In genomic region chr12:108529214-108529613, GRCm38 (mm10) we compare ENCODE assay signal across 9 mouse cellular contexts. TPM values are rescaled to one million over a fixed set of nuclear protein-coding genes. Genes with fewer than 3 reads are reported as not detected.
A peak's percentile ranks its signal among the peaks of the same experiment; 100 is the strongest.
DNase-seq lines count a peak whose midpoint lies in the region; ATAC-seq and TF ChIP-seq lines count a peak whose summit lies in the region.
"Had no signal": no experiment of that assay in that cellular context is flagged by ENCODE, and none has a peak within 500 bp of the region (broad histone marks: within the 10 kb centered on the region; RNA-seq: fewer than 3 reads in every experiment).

No protein-coding gene starts in this region.

- peak; percentile 31 for DNase-seq in kidney, adult 2 months
- DNase-seq in MEL (ENCODE audit: low read depth, low spot score) = peak; percentile 22
- DNase-seq in cerebellum, postnatal 36 days = peak; percentile 49 to 52
- DNase-seq in liver, embryonic 11.5 days (ENCODE audit: low spot score) = peak; percentile 51
- DNase-seq in right cerebral cortex, postnatal 14 days = peak; percentile 69
- no peak for DNase-seq in urinary bladder, adult 18-20 months (ENCODE audit: low spot score in 2 of 2)

- H3K27me3 ChIP-seq in kidney, adult 2 months (replicated peaks; ENCODE audit: control insufficient read depth, insufficient read depth, low read length) = no peaks in the 10 kb centered on the region
- H3K27me3 ChIP-seq in kidney, embryonic 16.5 days (ENCODE audit: insufficient read depth, low read length) = no peaks in the 10 kb centered on the region
- H3K27me3 ChIP-seq in MEL (ENCODE audit: control insufficient read depth in 1 of 2, insufficient read depth in 2 of 2, low read length in 2 of 2) = no peaks in the 10 kb centered on the region
- H3K27me3 ChIP-seq in hindbrain, embryonic 15.5 days = no peaks in the 10 kb centered on the region
- no peaks in the 10 kb centered on the region for H3K27me3 ChIP-seq in liver, embryonic 11.5 days (replicated peaks; ENCODE audit: control insufficient read depth, insufficient read depth, low read length)

- no peak overlapping the region for H3K27ac ChIP-seq in kidney, adult 2 months (ENCODE audit: insufficient read depth, low read depth, low read length)
- H3K27ac ChIP-seq in kidney, embryonic 16.5 days (ENCODE audit: low read length) = no peak overlapping the region
- H3K27ac ChIP-seq in MEL (ENCODE audit: control insufficient read depth, low read depth, low read length) = no peak overlapping the region
- no peak overlapping the region for H3K27ac ChIP-seq in hindbrain, embryonic 15.5 days (replicated peaks)
- no peak overlapping the region for H3K27ac ChIP-seq in liver, embryonic 11.5 days (ENCODE audit: low read depth, low read length)

- no peaks in the 10 kb centered on the region for H3K36me3 ChIP-seq in kidney, adult 2 months (ENCODE audit: control insufficient read depth, insufficient read depth, low read length)
- no peaks in the 10 kb centered on the region for H3K36me3 ChIP-seq in kidney, embryonic 16.5 days (ENCODE audit: insufficient read depth, low read length)
- H3K36me3 ChIP-seq in MEL (ENCODE audit: control insufficient read depth in 1 of 2, insufficient read depth in 2 of 2, low read length in 2 of 2) = no peaks in the 10 kb centered on the region
- peaks cover 7% of the 10 kb centered on the region for H3K36me3 ChIP-seq in hindbrain, embryonic 15.5 days
- no peaks in the 10 kb centered on the region for H3K36me3 ChIP-seq in liver, embryonic 11.5 days (ENCODE audit: control insufficient read depth, insufficient read depth, low read length)

- H3K4me3 ChIP-seq in kidney, adult 2 months (ENCODE audit: insufficient read depth, low read depth, low read length) = no peak overlapping the region
- no peak overlapping the region for H3K4me3 ChIP-seq in kidney, embryonic 16.5 days (ENCODE audit: low read length)
- no peak overlapping the region for H3K4me3 ChIP-seq in MEL (ENCODE audit: control insufficient read depth in 1 of 2, insufficient read depth in 1 of 2, low read depth in 2 of 2, low read length in 2 of 2)
- no peak overlapping the region for H3K4me3 ChIP-seq in hindbrain, embryonic 15.5 days
- no peak overlapping the region for H3K4me3 ChIP-seq in liver, embryonic 11.5 days (ENCODE audit: low read depth, low read length)
- H3K4me3 ChIP-seq: megakaryocyte, embryonic 14.5 days had no signal

- no peaks in the 10 kb centered on the region for H3K79me2 ChIP-seq in MEL (ENCODE audit: control insufficient read depth, insufficient read depth, low read length, poor library complexity)

- TF ChIP-seq CTCF in kidney, adult 2 months (conservative IDR thresholded peaks at IDR 0.05; ENCODE audit: insufficient read depth, insufficient read length, low read depth, low read length) = peak; percentile 66
- TF ChIP-seq CTCF in MEL (IDR thresholded peaks at IDR 0.05 in 2 of 3, conservative IDR thresholded peaks at IDR 0.05 in 1 of 3; ENCODE audit: control insufficient read depth in 1 of 3, insufficient read depth in 1 of 3, low read depth in 2 of 3, low read length in 3 of 3, poor library complexity in 1 of 3, severe bottlenecking in 1 of 3) = peak; percentile 21 to 45 (median 30); a peak in 4 of 6 replicates

- TF ChIP-seq EP300 in MEL (IDR thresholded peaks at IDR 0.05; ENCODE audit: low read depth in 1 of 2, low read length in 2 of 2) = no peak

- peak; percentile 10 for TF ChIP-seq RAD21 in MEL (IDR thresholded peaks at IDR 0.05; ENCODE audit: low read depth, low read length)

- no peaks in the 10 kb centered on the region for H3K4me1 ChIP-seq in kidney, adult 2 months (ENCODE audit: control insufficient read depth, insufficient read depth, low read length)
- no peaks in the 10 kb centered on the region for H3K4me1 ChIP-seq in kidney, embryonic 16.5 days (ENCODE audit: insufficient read depth, low read length)
- no peaks in the 10 kb centered on the region for H3K4me1 ChIP-seq in MEL (ENCODE audit: control insufficient read depth in 1 of 2, insufficient read depth in 2 of 2, low read length in 2 of 2)
- H3K4me1 ChIP-seq in hindbrain, embryonic 15.5 days (replicated peaks) = no peaks in the 10 kb centered on the region
- H3K4me1 ChIP-seq in liver, embryonic 11.5 days (replicated peaks; ENCODE audit: control insufficient read depth, insufficient read depth, low read length) = no peaks in the 10 kb centered on the region

- 41% methylated on average over 8 of the region's 8 CpGs for WGBS in kidney, adult 2 months
- WGBS in kidney, embryonic 16.5 days = 43% methylated on average over 8 of the region's 8 CpGs
- WGBS in hindbrain, embryonic 15.5 days = 53% methylated on average over 8 of the region's 8 CpGs
- WGBS in liver, embryonic 11.5 days = 47% methylated on average over 8 of the region's 8 CpGs

- H3K9ac ChIP-seq in kidney, embryonic 16.5 days (replicated peaks; ENCODE audit: low read length) = no peak overlapping the region
- no peak overlapping the region for H3K9ac ChIP-seq in MEL (ENCODE audit: control insufficient read depth, low read depth, low read length, poor library complexity, severe bottlenecking)
- H3K9ac ChIP-seq in hindbrain, embryonic 15.5 days = no peak overlapping the region
- no peak overlapping the region for H3K9ac ChIP-seq in liver, embryonic 11.5 days (ENCODE audit: low read depth, low read length)

- H3K9me3 ChIP-seq in kidney, embryonic 16.5 days (ENCODE audit: low read length) = no peaks in the 10 kb centered on the region
- H3K9me3 ChIP-seq in MEL (replicated peaks; ENCODE audit: insufficient read depth, low read length) = no peaks in the 10 kb centered on the region
- H3K9me3 ChIP-seq in hindbrain, embryonic 15.5 days = no peaks in the 10 kb centered on the region
- H3K9me3 ChIP-seq in liver, embryonic 11.5 days (ENCODE audit: control insufficient read depth, low read length) = no peaks in the 10 kb centered on the region
- H3K9me3 ChIP-seq: megakaryocyte, embryonic 14.5 days had no signal

- TF ChIP-seq POLR2A in kidney, adult 2 months (IDR thresholded peaks at IDR 0.05; ENCODE audit: low read depth, low read length) = no peak
- TF ChIP-seq POLR2A in MEL (IDR thresholded peaks at IDR 0.05; ENCODE audit: control insufficient read depth in 1 of 2, insufficient read depth in 1 of 2, low read depth in 1 of 2, low read length in 2 of 2, poor library complexity in 1 of 2) = no peak

- ATAC-seq in kidney, embryonic 16.5 days (ENCODE audit: low FRiP score, low TSS enrichment) = no peak
- peak; percentile 56; the same call in 1 of the 2 replicates for ATAC-seq in hindbrain, embryonic 15.5 days (ENCODE audit: low FRiP score, low read depth)
- no peak for ATAC-seq in liver, embryonic 11.5 days (replicated peaks; ENCODE audit: low FRiP score)

- H3K4me2 ChIP-seq in kidney, embryonic 16.5 days (replicated peaks; ENCODE audit: low read depth, low read length) = no peak overlapping the region
- H3K4me2 ChIP-seq in hindbrain, embryonic 15.5 days = no peak overlapping the region
- no peak overlapping the region for H3K4me2 ChIP-seq in liver, embryonic 11.5 days

TF ChIP-seq in MEL, 35 proteins besides CTCF, POLR2A, EP300 and RAD21:
- no peak for TF ChIP-seq KAT2A (conservative IDR thresholded peaks at IDR 0.05; ENCODE audit: low read depth, low read length)
- TF ChIP-seq POLR2AphosphoS5 (IDR thresholded peaks at IDR 0.05; ENCODE audit: borderline replicate concordance, low read depth, low read length) = no peak
- TF ChIP-seq JUND (IDR thresholded peaks at IDR 0.05; ENCODE audit: low read depth, low read length) = no peak

RNA-seq across cellular contexts. Expression of gene Evl, which starts 25.3 kb away (rescaled TPM):
- 19.1 and 33.3 TPM in 2 replicates for polyA plus RNA-seq in kidney, adult 2 months (2012; rRNA removed)
- 40.6 and 42.8 TPM in 2 replicates for polyA plus RNA-seq in kidney, embryonic 16.5 days (2015; fragmentation: Nextera tagmentation; extraction: Ambion mirVana)
- not detected in 2 replicates for total RNA-seq in MEL (2012; rRNA removed)
- not detected for polyA plus RNA-seq in MEL (2012; ENCODE audit: insufficient read depth in 1 of 2, insufficient read length in 2 of 2, low read depth in 1 of 2, low replicate concordance in 2 of 2, missing spikeins in 1 of 2)
- 227 and 250 TPM in 2 replicates for polyA plus RNA-seq in hindbrain, embryonic 15.5 days (2015; fragmentation: Nextera tagmentation; extraction: Ambion mirVana)
- polyA plus RNA-seq in liver, embryonic 11.5 days (2014; fragmentation: Nextera tagmentation; extraction: Ambion mirVana) = 27.3 and 29.7 TPM in 2 replicates

Comparison
In these comparisons a context has a peak if more than half of its experiments do, and no peak if none do; other contexts are left out.
1. DNase-seq: peak in kidney, adult 2 months (single experiment), MEL (single experiment), cerebellum, postnatal 36 days (2 of 2), liver, embryonic 11.5 days (single experiment) and right cerebral cortex, postnatal 14 days (single experiment); none in urinary bladder, adult 18-20 months (0 of 2).
2. RNA of gene Evl, which starts 25.3 kb away (polyA plus RNA-seq): 227 to 250 TPM in hindbrain, embryonic 15.5 days, 40.6 to 42.8 TPM in kidney, embryonic 16.5 days, 19.1 to 33.3 TPM in kidney, adult 2 months and 27.3 to 29.7 TPM in liver, embryonic 11.5 days; not detected in MEL; every median in the first group is over 10 times any median in the second.